Mouse (Mus musculus): ENCODE measurements around the gene Msi1. TPM values are rescaled to one million over a fixed set of nuclear protein-coding genes. Genes with fewer than 3 reads are reported as not detected.
A peak's percentile ranks its signal among the peaks of the same experiment; 100 is the strongest.

Gene Msi1
- polyA plus RNA-seq, 1 experiment from 2014 or later: 29.5 TPM

- Histone ChIP-seq H3K36me3 (peaks cover 99% of the 10 kb centered on the region), H3K4me3 (replicated peaks) (no peak overlapping the region), H3K4me1 (replicated peaks) (no peaks in the 10 kb centered on the region), H3K9me3 (no peaks in the 10 kb centered on the region), H3K4me2 (no peak overlapping the region), H3K27ac (no peak overlapping the region), H3K27me3 (no peaks in the 10 kb centered on the region), H3K9ac (replicated peaks) (no peak overlapping the region)
- 93% methylated on average over 3 of the region's 3 CpGs for WGBS
- ATAC-seq (ENCODE audit: insufficient number of reproducible peaks, insufficient read depth, low FRiP score, low TSS enrichment, low read depth): no peak
These were observed 19.8 kb downstream of the Msi1 start for GRCm38 (mm10) chr5:115449247-115449646.

GRCm38 (mm10) chr5:115450410-115451317 lies 21.3 kb downstream of the Msi1 start:
- Histone ChIP-seq H3K9ac (replicated peaks) (no peak overlapping the region), H3K27ac (no peak overlapping the region), H3K36me3 (peaks cover 93% of the 10 kb centered on the region), H3K4me1 (replicated peaks) (no peaks in the 10 kb centered on the region), H3K4me3 (replicated peaks) (no peak overlapping the region), H3K27me3 (no peaks in the 10 kb centered on the region), H3K4me2 (no peak overlapping the region), H3K9me3 (no peaks in the 10 kb centered on the region)
- WGBS: 94% methylated on average over 27 of the region's 27 CpGs
- no peak; the same call in 1 of the 2 replicates for ATAC-seq (ENCODE audit: insufficient number of reproducible peaks, insufficient read depth, low FRiP score, low TSS enrichment, low read depth)

DNA sequence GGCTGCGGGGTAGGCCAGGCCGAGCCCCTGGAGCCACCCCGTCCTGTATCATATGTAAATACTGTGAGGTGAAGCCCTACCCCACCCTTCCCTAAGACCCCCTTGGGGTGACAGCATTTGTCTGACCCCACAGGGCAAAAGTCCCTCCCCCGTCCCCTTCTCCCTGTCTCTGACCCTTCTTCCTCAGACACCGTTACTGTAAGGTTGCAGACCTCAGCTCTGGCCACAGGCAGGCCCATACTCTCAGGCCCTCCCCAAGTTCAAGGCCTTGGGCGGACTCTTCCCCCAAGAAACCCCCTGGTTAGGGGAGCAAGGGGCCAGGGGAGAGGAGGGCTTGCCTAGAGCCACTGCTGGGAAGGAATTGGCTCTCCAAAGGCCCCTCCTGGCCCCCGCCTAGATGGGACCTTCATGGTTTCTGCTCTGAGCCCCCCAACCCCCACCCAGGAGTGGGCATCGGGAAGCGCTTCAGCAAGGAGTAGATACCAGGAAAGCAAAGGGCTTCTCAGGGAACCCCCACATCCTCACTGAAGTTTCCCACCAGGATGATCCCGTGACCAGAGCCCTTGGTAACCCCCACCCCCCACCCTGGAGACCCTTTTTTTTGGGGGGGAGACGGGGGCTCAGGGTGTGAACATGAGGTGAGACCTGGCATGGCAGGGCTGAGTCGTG lies 25.2 kb downstream of the Msi1 start:
- H3K4me3 ChIP-seq (replicated peaks): no peak overlapping the region
- peak overlapping the region; percentile 25; the same call in 1 of the 2 replicates for H3K27ac ChIP-seq
- H3K9ac ChIP-seq (replicated peaks): no peak overlapping the region
- H3K27me3 ChIP-seq: no peaks in the 10 kb centered on the region
- H3K36me3 ChIP-seq: peaks cover 54% of the 10 kb centered on the region
- H3K4me1 ChIP-seq (replicated peaks): no peaks in the 10 kb centered on the region
- no peak for ATAC-seq (ENCODE audit: insufficient number of reproducible peaks, insufficient read depth, low FRiP score, low TSS enrichment, low read depth)
- 83% methylated on average over 12 of the region's 12 CpGs for WGBS
- no peaks in the 10 kb centered on the region for H3K9me3 ChIP-seq
- no peak overlapping the region for H3K4me2 ChIP-seq

DNA sequence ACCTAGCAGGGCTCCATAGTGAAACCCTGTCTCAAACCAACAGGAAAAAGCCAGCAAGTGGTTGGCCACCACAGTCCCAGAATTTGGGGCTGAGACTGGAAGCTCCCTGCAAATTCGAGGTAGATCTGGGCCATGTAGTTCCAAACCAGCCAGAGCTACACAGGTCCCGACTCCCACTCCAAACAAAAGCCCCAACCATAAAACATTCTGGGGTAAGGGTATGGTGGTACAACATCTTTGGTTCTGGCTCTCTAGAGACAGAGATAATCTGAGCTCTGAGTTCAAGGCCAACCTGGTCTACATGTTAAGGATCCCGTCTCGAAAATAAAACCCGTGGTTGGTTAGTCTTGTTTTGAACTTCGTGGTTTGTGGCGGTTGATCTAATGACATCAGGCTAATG lies 26.4 kb downstream of the Msi1 start:
- Histone ChIP-seq H3K36me3 (peaks cover 41% of the 10 kb centered on the region), H3K4me3 (replicated peaks) (no peak overlapping the region), H3K9ac (replicated peaks) (no peak overlapping the region), H3K27ac (no peak overlapping the region), H3K9me3 (no peaks in the 10 kb centered on the region), H3K27me3 (no peaks in the 10 kb centered on the region), H3K4me1 (replicated peaks) (no peaks in the 10 kb centered on the region), H3K4me2 (no peak overlapping the region)
- ATAC-seq (ENCODE audit: insufficient number of reproducible peaks, insufficient read depth, low FRiP score, low TSS enrichment, low read depth): no peak
- 86% methylated on average over 7 of the region's 7 CpGs for WGBS

GRCm38 (mm10) chr5:115458918-115459317 lies 29.5 kb downstream of the Msi1 start:
- Histone ChIP-seq H3K36me3 (peaks cover 11% of the 10 kb centered on the region), H3K27me3 (no peaks in the 10 kb centered on the region), H3K4me2 (no peak overlapping the region), H3K27ac (no peak overlapping the region), H3K4me1 (replicated peaks) (no peaks in the 10 kb centered on the region), H3K4me3 (replicated peaks) (no peak overlapping the region), H3K9me3 (no peaks in the 10 kb centered on the region), H3K9ac (replicated peaks) (no peak overlapping the region)
- 64% methylated on average over 13 of the region's 13 CpGs for WGBS
- ATAC-seq (ENCODE audit: insufficient number of reproducible peaks, insufficient read depth, low FRiP score, low TSS enrichment, low read depth): no peak

GRCm38 (mm10) chr5:115464408-115465115 lies 35.2 kb downstream of the Msi1 start:
- 75% methylated on average over 18 of the region's 18 CpGs for WGBS
- Histone ChIP-seq H3K4me2 (no peak overlapping the region), H3K4me3 (replicated peaks) (no peak overlapping the region)

DNA sequence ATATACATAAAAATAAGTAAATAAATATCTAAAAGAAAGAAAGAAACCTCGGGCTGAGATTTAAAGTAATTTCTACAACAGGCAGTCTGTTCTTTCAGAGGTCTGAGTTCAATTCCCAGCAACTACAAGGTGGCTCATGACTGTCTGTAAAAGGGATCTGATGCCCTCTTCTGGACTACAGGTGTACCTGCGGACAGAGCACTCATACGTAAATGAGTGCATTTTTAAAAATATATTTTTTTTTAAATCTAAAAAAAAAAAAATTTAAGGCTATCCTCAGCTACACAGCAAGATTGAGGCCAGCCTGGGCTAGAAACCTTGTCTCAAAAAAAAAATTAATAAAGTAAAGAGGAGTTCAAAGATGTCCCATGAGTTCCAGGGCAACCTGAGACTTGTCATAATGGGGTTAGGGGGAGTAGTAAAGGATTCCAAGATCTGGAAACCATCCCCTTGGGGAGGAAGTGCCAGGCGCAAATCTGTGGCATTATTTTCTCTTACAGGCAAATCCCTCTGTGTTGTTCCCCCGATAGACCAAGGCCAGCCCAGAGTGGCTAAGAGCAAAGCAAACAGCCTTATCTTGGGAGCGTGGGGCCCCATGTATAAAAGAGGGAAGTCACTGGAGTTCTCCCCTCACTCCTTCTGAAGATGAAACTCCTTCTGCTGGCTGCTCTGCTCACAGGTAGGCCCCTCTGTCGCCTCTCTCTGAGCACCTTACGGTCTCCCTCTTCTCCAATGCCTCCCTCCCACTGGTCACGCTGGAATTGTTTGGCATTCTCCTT lies 36.4 kb downstream of the Msi1 start, which contains the start of gene Pla2g1b:
Gene Pla2g1b, plus strand, starts transcription at position 621 of the 779 bp plus-strand sequence.
- no peaks in the 10 kb centered on the region for H3K36me3 ChIP-seq
- no peak within 1 kb of the TSS for H3K27ac ChIP-seq
- no peaks in the 10 kb centered on the region for H3K4me1 ChIP-seq (replicated peaks)
- H3K9ac ChIP-seq (replicated peaks): no peak within 1 kb of the TSS
- H3K27me3 ChIP-seq: no peaks in the 10 kb centered on the region
- H3K9me3 ChIP-seq: no peaks in the 10 kb centered on the region
- WGBS: 55% methylated on average over 9 of the region's 9 CpGs
- ATAC-seq (ENCODE audit: insufficient number of reproducible peaks, insufficient read depth, low FRiP score, low TSS enrichment, low read depth): no peak
- H3K4me2 ChIP-seq: no peak within 1 kb of the TSS
- H3K4me3 ChIP-seq (replicated peaks): no peak within 1 kb of the TSS

More at GRCm38 (mm10) chr5:115464408-115465115, 35.2 kb downstream of the Msi1 start:
- H3K27ac ChIP-seq: no peak overlapping the region
- no peak for ATAC-seq (ENCODE audit: insufficient number of reproducible peaks, insufficient read depth, low FRiP score, low TSS enrichment, low read depth)
- no peaks in the 10 kb centered on the region for H3K36me3 ChIP-seq
- H3K9ac ChIP-seq (replicated peaks): no peak overlapping the region
- H3K27me3 ChIP-seq: no peaks in the 10 kb centered on the region
- H3K9me3 ChIP-seq: no peaks in the 10 kb centered on the region
- H3K4me1 ChIP-seq (replicated peaks): no peaks in the 10 kb centered on the region

DNA sequence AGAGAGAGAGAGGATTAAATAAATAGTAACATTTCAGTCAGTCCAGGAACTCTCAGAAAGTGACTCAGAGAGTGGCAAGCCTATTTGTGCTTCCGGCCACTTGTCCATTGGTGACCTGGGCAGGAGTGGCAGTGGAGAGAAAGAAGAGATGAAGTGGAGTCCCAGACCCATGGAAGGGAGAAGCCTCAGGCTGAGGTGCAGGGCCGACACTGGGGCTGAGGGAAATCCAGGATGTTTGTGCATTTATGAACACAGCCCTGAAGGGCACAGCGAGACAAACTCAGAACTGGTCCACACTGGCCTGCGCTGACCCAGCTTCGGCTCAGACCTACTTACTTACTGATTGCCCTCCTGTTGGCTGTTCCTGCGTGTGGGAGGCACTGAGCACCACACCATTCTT lies 40.4 kb downstream of the Msi1 start:
- Histone ChIP-seq H3K4me1 (replicated peaks) (no peaks in the 10 kb centered on the region), H3K4me3 (replicated peaks) (no peak overlapping the region), H3K9ac (replicated peaks) (no peak overlapping the region), H3K27ac (no peak overlapping the region), H3K4me2 (no peak overlapping the region), H3K36me3 (no peaks in the 10 kb centered on the region), H3K9me3 (no peaks in the 10 kb centered on the region), H3K27me3 (no peaks in the 10 kb centered on the region)
- 72% methylated on average over 6 of the region's 6 CpGs for WGBS
- ATAC-seq (ENCODE audit: insufficient number of reproducible peaks, insufficient read depth, low FRiP score, low TSS enrichment, low read depth): no peak

GRCm38 (mm10) chr5:115470766-115471531 lies 41.5 kb downstream of the Msi1 start:
- H3K4me1 ChIP-seq (replicated peaks): peaks cover 8% of the 10 kb centered on the region
- 0 out of 2 replicates have a peak overlapping the region, but pooled peaks have one; percentile 23 for H3K4me2 ChIP-seq
- 38% methylated on average over 20 of the region's 20 CpGs for WGBS
- ATAC-seq (ENCODE audit: insufficient number of reproducible peaks, insufficient read depth, low FRiP score, low TSS enrichment, low read depth): no peak
- no peak overlapping the region for H3K27ac ChIP-seq
- no peaks in the 10 kb centered on the region for H3K27me3 ChIP-seq
- no peak overlapping the region for H3K4me3 ChIP-seq (replicated peaks)
- H3K36me3 ChIP-seq: no peaks in the 10 kb centered on the region
- no peak overlapping the region for H3K9ac ChIP-seq (replicated peaks)
- H3K9me3 ChIP-seq: no peaks in the 10 kb centered on the region

DNA sequence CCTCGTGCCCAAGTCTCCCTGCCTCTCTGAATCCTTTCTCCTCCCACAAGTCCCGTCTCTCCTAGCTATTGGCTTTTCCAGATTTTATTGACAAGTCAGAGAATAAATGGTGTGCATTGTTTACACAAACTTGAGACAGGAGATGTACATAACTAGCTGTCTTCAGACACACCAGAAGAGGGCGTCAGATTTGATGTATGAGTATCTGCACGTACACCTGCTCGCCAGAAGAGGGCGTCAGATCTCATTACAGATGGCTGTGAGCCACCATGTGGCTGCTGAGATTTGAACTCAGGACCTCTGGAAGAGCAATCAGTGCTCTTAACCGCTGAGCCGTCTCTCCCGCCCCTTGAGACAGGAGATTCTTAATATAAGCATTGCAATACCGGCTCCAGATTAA lies 43.8 kb downstream of the Msi1 start:
- Histone ChIP-seq H3K9ac (replicated peaks) (no peak overlapping the region), H3K4me3 (replicated peaks) (no peak overlapping the region), H3K36me3 (peaks cover 3% of the 10 kb centered on the region; the same call in 1 of the 2 replicates), H3K9me3 (no peaks in the 10 kb centered on the region), H3K4me2 (no peak overlapping the region), H3K4me1 (replicated peaks) (peaks cover 10% of the 10 kb centered on the region), H3K27me3 (no peaks in the 10 kb centered on the region), H3K27ac (no peak overlapping the region)
- no peak for ATAC-seq (ENCODE audit: insufficient number of reproducible peaks, insufficient read depth, low FRiP score, low TSS enrichment, low read depth)
- WGBS: 80% methylated on average over 10 of the region's 10 CpGs

Data from limb, embryonic 12.5 days (tissue).